Mouse (Mus musculus): ENCODE measurements at regions not wholly inside any gene's neighbourhood (a gene's known extent, or its start where the extent isn't known, plus 50 kb on each side); places are given as distances from the start of the nearest gene placed in this dataset.

GRCm38 (mm10) chr3:110700122-110700521, 449.3 kb upstream of the Prmt6 start:
- TF ChIP-seq MAFK (IDR thresholded peaks at IDR 0.05; ENCODE audit: insufficient read depth, low read depth, low read length) (no peak), CHD2 (IDR thresholded peaks at IDR 0.05; ENCODE audit: low read depth, low read length) (no peak), ZC3H11A (IDR thresholded peaks at IDR 0.05; ENCODE audit: borderline replicate concordance, low read depth, low read length) (no peak), HCFC1 (IDR thresholded peaks at IDR 0.05; ENCODE audit: borderline replicate concordance, insufficient read depth, low read length) (no peak)

Measured in ES-E14 (cell line).